Mouse (Mus musculus) hindbrain, embryonic 14.5 days (tissue): ENCODE results near the gene Aatk. TPM values are rescaled to one million over a fixed set of nuclear protein-coding genes. Genes with fewer than 3 reads are reported as not detected.

ENCODE experiments used
- ATAC-seq: fragments of 200-750 bp; cut with Nextera tagmentation; 2 replicates; pipeline ENCODE4 v1.8.0; 2017; ENCODE audit warnings: moderate number of reproducible peaks, mild to moderate bottlenecking, moderate TSS enrichment, moderate library complexity; ENCODE audit not compliant: low FRiP score
- DNase-seq: peaks from one replicate; pipeline ENCODE4 v3.0.0-alpha.2; 2015; ENCODE audit warnings: low spot score
- H3K27ac ChIP-seq: fragments of 300-500 bp; sonication (generic); 2 replicates; pipeline ENCODE4 v1.5.1; 2014; ENCODE audit warnings: mild to moderate bottlenecking, moderate library complexity
- H3K27me3 ChIP-seq: fragments of 300-500 bp; sonication (generic); 2 replicates; pipeline ENCODE4 v1.6.1; 2014; ENCODE audit warnings: mild to moderate bottlenecking, low read length, mixed read lengths; ENCODE audit not compliant: control insufficient read depth, insufficient read depth
- H3K36me3 ChIP-seq: fragments of 300-500 bp; sonication (generic); replicated peaks from 2 replicates; pipeline ENCODE4 v1.6.1; 2014; ENCODE audit not compliant: control insufficient read depth, insufficient read depth
- H3K4me1 ChIP-seq: fragments of 300-500 bp; sonication (generic); replicated peaks from 2 replicates; pipeline ENCODE4 v1.6.1; 2014; ENCODE audit warnings: antibody characterized with exemption, low read length, mixed read lengths; ENCODE audit not compliant: control insufficient read depth, insufficient read depth
- H3K4me2 ChIP-seq: fragments of 300-500 bp; sonication (generic); replicated peaks from 2 replicates; pipeline ENCODE4 v1.6.1; 2014; ENCODE audit warnings: mild to moderate bottlenecking, moderate library complexity
- H3K4me3 ChIP-seq: fragments of 300-500 bp; sonication (generic); replicated peaks from 2 replicates; pipeline ENCODE4 v1.5.1; 2014; ENCODE audit warnings: mild to moderate bottlenecking, low read length
- H3K9ac ChIP-seq: fragments of 300-500 bp; sonication (generic); 2 replicates; pipeline ENCODE4 v1.6.1; 2014
- H3K9me3 ChIP-seq: fragments of 300-500 bp; sonication (generic); 2 replicates; pipeline ENCODE4 v1.6.1; 2016; ENCODE audit warnings: low read length; ENCODE audit not compliant: control insufficient read depth
- WGBS: fragments of 180-500 bp; shearing (Covaris S2); extraction: QIAGEN DNeasy Blood & Tissue Kit; methylation state at CpG from one replicate; pipeline ENCODE4 v1.1.7; 2014; 5-methylcytosine and 5-hydroxymethylcytosine counted together
- polyA plus RNA-seq: library from polyadenylated mRNA; unstranded; fragments of >200 nt; fragmentation: Nextera tagmentation; extraction: Ambion mirVana; gene quantifications from 2 replicates; pipeline ENCODE4 v1.2.1, GENCODE M21; 2014

Gene Aatk
- polyA plus RNA-seq, 1 experiment from 2014 or later, result 49.1 TPM

GRCm38 (mm10) chr11:120060634-120061033, 13.7 kb upstream of the Aatk start:
- H3K4me3 ChIP-seq, result no peak overlapping the region
- H3K9me3 ChIP-seq, result no peaks in the 10 kb centered on the region
- WGBS, result 85% methylated on average over 8 of the region's 8 CpGs
- DNase-seq, result no peak
- H3K4me1 ChIP-seq, result no peaks in the 10 kb centered on the region
- H3K27me3 ChIP-seq, result no peaks in the 10 kb centered on the region
- no peak overlapping the region for H3K4me2 ChIP-seq
- H3K27ac ChIP-seq, result no peak overlapping the region
- H3K9ac ChIP-seq, result no peak overlapping the region
- peaks cover 28% of the 10 kb centered on the region for H3K36me3 ChIP-seq
- no peak for ATAC-seq

DNA sequence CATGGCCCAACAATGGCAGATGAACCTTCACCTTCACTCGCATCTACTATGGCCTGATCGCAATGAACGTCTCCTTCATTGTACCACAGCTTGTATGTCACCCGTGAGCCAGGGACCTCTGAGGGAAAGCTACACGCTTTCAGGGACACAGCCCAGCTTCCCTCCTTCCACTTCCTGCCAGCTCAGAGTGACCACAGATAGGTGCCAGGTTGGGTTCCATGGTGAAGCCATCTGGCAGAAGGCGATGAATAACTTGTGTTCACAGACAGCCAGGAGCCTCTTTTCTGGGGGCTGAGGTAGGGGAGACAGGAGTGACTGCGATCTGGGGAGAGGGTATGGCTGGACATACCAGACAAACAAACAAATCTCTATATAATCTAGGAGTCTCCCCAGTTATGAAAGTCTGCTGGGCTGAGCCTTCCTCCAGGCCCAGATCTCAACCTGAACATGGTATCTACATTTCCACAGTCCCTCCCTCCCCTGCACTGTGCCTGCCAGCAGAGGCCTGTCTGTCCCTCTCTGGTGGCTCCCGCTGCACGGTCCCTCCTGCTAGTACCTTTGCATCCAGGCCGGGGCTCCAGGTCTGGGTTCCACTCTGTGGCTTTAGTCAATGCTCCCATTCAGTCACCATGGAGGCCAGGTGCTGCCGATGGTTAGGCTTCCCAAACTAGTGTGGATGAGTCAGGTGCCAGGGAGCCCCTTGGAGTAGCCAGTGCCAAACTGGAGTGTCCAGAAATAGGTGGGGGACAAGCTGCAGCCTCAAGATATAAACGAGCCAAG, 9.2 kb upstream of the Aatk start:
- 82% methylated on average over 12 of the region's 12 CpGs for WGBS
- no peaks in the 10 kb centered on the region for H3K9me3 ChIP-seq
- ATAC-seq (no peak), DNase-seq (no peak)
- H3K4me2 ChIP-seq, result no peak overlapping the region
- no peak overlapping the region for H3K9ac ChIP-seq
- H3K36me3 ChIP-seq, result no peaks in the 10 kb centered on the region
- peaks cover 7% of the 10 kb centered on the region; the same call in 1 of the 2 replicates for H3K4me1 ChIP-seq
- no peak overlapping the region for H3K27ac ChIP-seq
- no peaks in the 10 kb centered on the region for H3K27me3 ChIP-seq
- no peak overlapping the region for H3K4me3 ChIP-seq

DNA sequence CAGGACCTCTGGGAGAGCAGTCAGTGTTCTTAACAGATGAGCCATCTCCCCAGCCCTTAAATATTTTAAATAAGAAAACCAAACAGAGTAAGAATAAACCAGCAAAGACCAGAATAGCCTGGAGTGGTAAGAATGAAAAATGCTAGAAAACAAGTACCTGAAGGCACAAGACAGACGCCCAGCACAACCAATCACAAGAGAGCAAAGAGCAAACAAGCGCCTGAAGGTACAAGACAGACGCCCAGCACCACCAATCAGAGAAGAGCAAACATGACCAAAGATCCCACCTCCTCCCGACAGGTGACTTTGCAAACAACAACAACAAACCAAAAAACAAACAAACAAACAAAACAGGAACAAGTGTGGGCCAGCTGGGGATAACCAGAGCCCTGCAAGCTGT, 6.9 kb upstream of the Aatk start:
- no peaks in the 10 kb centered on the region; the same call in 1 of the 2 replicates for H3K27me3 ChIP-seq
- no peaks in the 10 kb centered on the region for H3K9me3 ChIP-seq
- H3K9ac ChIP-seq, result no peak overlapping the region
- no peak for ATAC-seq
- H3K4me2 ChIP-seq, result no peak overlapping the region
- no peaks in the 10 kb centered on the region for H3K36me3 ChIP-seq
- no peak overlapping the region for H3K27ac ChIP-seq
- H3K4me1 ChIP-seq, result peaks cover 14% of the 10 kb centered on the region
- 91% methylated on average over 4 of the region's 4 CpGs for WGBS
- no peak for DNase-seq
- no peak overlapping the region for H3K4me3 ChIP-seq

DNA sequence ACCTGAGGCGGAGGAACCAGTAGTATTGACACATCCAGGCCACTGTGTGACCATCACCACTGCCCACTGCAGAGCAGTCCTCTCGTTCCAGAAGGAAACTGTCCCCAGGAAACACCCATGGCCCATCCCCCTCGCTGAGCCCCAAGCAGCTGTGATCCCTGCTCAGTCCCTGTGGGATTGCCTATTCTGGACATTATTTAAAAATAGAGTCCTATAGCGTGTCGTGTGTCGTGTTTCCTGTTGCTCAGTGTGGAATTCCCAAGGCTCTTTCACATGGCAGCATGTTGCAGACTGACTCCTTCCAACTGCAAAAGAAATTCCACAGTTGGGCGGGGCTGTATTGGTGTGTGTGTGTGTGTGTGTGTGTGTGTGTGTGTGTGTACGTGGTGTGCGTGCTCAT, 5.3 kb upstream of the Aatk start:
- Histone ChIP-seq H3K4me2 (no peak overlapping the region), H3K4me1 (peaks cover 26% of the 10 kb centered on the region), H3K36me3 (no peaks in the 10 kb centered on the region), H3K9ac (no peak overlapping the region), H3K9me3 (no peaks in the 10 kb centered on the region), H3K27me3 (no peaks in the 10 kb centered on the region; the same call in 1 of the 2 replicates), H3K4me3 (no peak overlapping the region), H3K27ac (no peak overlapping the region)
- WGBS, result 75% methylated on average over 9 of the region's 9 CpGs
- ATAC-seq (no peak), DNase-seq (no peak)

DNA sequence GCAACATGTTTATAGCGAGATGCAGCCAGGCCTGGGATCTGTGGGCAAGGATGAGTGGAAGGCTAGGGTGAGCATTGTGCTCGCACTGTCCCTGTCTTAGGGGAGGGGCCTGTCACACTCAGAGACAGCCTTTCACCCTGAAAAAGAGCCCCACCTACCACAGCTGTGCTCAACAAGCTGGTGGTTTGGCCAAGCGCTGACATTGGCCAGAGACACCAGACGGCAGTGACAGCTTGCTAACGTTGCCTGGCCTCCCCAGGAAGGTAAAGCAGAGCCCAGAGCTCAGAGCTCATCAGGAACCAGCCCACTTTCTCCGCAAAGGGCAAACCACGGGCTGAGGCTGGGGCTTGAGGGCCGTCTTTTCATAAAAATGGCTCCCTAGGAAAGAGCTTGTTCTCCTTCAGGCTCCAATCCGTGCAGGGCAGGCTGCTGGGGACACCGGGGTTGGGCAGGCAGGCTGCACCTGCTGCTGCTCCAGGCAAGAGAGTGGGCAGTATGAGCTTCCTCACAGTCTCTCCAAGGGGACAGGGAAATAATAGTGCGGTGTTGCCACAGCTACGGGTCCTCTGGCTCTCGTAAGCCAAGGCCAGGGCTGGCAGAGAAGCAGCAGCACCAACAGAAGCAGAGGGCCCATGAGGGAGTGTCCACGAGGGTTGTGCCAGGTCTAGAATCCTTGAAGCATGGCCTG, 4.3 kb upstream of the Aatk start:
- ATAC-seq (no peak), DNase-seq (no peak)
- H3K9ac ChIP-seq, result no peak overlapping the region
- no peaks in the 10 kb centered on the region for H3K9me3 ChIP-seq
- no peak overlapping the region for H3K4me2 ChIP-seq
- H3K4me3 ChIP-seq, result no peak overlapping the region
- no peaks in the 10 kb centered on the region; the same call in 1 of the 2 replicates for H3K27me3 ChIP-seq
- peaks cover 26% of the 10 kb centered on the region for H3K4me1 ChIP-seq
- 0 out of 2 replicates have a peak overlapping the region, but pooled peaks have one; percentile 40 for H3K27ac ChIP-seq
- WGBS, result 27% methylated on average over 14 of the region's 14 CpGs
- no peaks in the 10 kb centered on the region for H3K36me3 ChIP-seq

DNA sequence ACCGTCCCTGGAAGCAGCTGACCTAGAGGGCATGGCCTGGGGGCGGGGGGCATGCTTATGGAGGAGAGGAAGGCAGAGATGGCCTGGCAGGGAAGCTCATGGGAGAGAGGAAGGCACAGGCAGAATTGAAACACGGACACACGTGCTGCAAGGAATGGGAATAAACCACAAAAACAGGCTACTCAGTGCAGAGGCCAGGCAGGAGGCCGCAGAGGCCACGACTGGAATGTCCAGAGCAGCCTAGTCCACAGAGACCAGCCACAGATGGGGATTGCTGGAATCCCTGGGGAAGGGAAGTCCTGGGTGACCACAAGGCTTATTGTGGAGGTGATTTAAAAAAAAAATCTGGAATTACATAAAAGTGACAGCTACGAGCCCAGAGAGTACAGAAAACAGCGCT, 2.1 kb upstream of the Aatk start:
- Histone ChIP-seq H3K4me3 (no peak overlapping the region), H3K27me3 (no peaks in the 10 kb centered on the region; the same call in 1 of the 2 replicates), H3K4me2 (peak overlapping the region; percentile 95; the same call in 1 of the 2 replicates), H3K9ac (no peak overlapping the region), H3K9me3 (no peaks in the 10 kb centered on the region), H3K4me1 (peaks cover 40% of the 10 kb centered on the region), H3K36me3 (no peaks in the 10 kb centered on the region), H3K27ac (no peak overlapping the region)
- DNase-seq (no peak), ATAC-seq (no peak)
- WGBS, result 86% methylated on average over 8 of the region's 8 CpGs

- peak; percentile 72 for DNase-seq
- peaks cover 40% of the 10 kb centered on the region for H3K4me1 ChIP-seq
- H3K27me3 ChIP-seq, result no peaks in the 10 kb centered on the region; the same call in 1 of the 2 replicates
- peak overlapping the region; percentile 89 for H3K9ac ChIP-seq
- H3K9me3 ChIP-seq, result no peaks in the 10 kb centered on the region
- H3K4me3 ChIP-seq, result peak overlapping the region; percentile 77
- under 1% methylated on average over 23 of the region's 23 CpGs for WGBS
- H3K36me3 ChIP-seq, result no peaks in the 10 kb centered on the region
- H3K4me2 ChIP-seq, result peak overlapping the region; percentile 95
- 0 out of 2 replicates have a peak, but pooled peaks have one; percentile 22 for ATAC-seq
- peak overlapping the region; percentile 92 for H3K27ac ChIP-seq
Measured at GRCm38 (mm10) chr11:120048252-120048556, 1.2 kb upstream of the Aatk start.

GRCm38 (mm10) chr11:120047531-120048251, 724 bp upstream of the Aatk start:
- Histone ChIP-seq H3K4me2 (peak overlapping the region; percentile 95), H3K9me3 (no peaks in the 10 kb centered on the region), H3K27ac (peak overlapping the region; percentile 92), H3K4me1 (peaks cover 40% of the 10 kb centered on the region), H3K9ac (peak overlapping the region; percentile 89), H3K4me3 (peak overlapping the region; percentile 77), H3K36me3 (no peaks in the 10 kb centered on the region), H3K27me3 (no peaks in the 10 kb centered on the region; the same call in 1 of the 2 replicates)
- DNase-seq, result no peak
- WGBS, result 8% methylated on average over 23 of the region's 23 CpGs
- ATAC-seq, result 0 out of 2 replicates have a peak, but pooled peaks have one; percentile 18
